9 mouse cellular contexts compared by ENCODE assay signal in genomic region chr12:58924025-58924424, GRCm38 (mm10).
DNase-seq lines count a peak whose midpoint lies in the region; ATAC-seq lines count a peak whose summit lies in the region.
"Had no signal": no experiment of that assay in that cellular context is flagged by ENCODE, and none has a peak within 500 bp of the region (broad histone marks: within the 10 kb centered on the region; RNA-seq: fewer than 3 reads in every experiment).

No protein-coding gene starts in this region.

- H3K4me3 ChIP-seq in hindbrain, embryonic 10.5 days = no peak overlapping the region
- no peak overlapping the region for H3K4me3 ChIP-seq in hindbrain, embryonic 12.5 days
- no peak overlapping the region for H3K4me3 ChIP-seq in liver, embryonic 12.5 days
- H3K4me3 ChIP-seq: neural tube, embryonic 12.5 days had no signal

- H3K4me2 ChIP-seq in hindbrain, embryonic 12.5 days (replicated peaks) = no peak overlapping the region
- H3K4me2 ChIP-seq in liver, embryonic 12.5 days = no peak overlapping the region
- H3K4me2 ChIP-seq: neural tube, embryonic 12.5 days had no signal

- 71% methylated on average over 3 of the region's 3 CpGs for WGBS in hindbrain, embryonic 10.5 days
- WGBS in hindbrain, embryonic 12.5 days = 78% methylated on average over 3 of the region's 3 CpGs
- 57% methylated on average over 3 of the region's 3 CpGs for WGBS in liver, embryonic 12.5 days (ENCODE audit: insufficient replicate concordance)

- H3K27me3 ChIP-seq in hindbrain, embryonic 10.5 days (ENCODE audit: insufficient read depth, poor library complexity, severe bottlenecking) = no peaks in the 10 kb centered on the region
- no peaks in the 10 kb centered on the region for H3K27me3 ChIP-seq in hindbrain, embryonic 12.5 days
- H3K27me3 ChIP-seq in liver, embryonic 12.5 days (replicated peaks) = no peaks in the 10 kb centered on the region
- H3K27me3 ChIP-seq: neural tube, embryonic 12.5 days had no signal

- H3K4me1 ChIP-seq in hindbrain, embryonic 10.5 days (replicated peaks) = no peaks in the 10 kb centered on the region
- H3K4me1 ChIP-seq in hindbrain, embryonic 12.5 days = no peaks in the 10 kb centered on the region
- H3K4me1 ChIP-seq in liver, embryonic 12.5 days = no peaks in the 10 kb centered on the region
- H3K4me1 ChIP-seq: neural tube, embryonic 12.5 days had no signal

- H3K36me3 ChIP-seq in hindbrain, embryonic 10.5 days = no peaks in the 10 kb centered on the region
- no peaks in the 10 kb centered on the region for H3K36me3 ChIP-seq in hindbrain, embryonic 12.5 days
- no peaks in the 10 kb centered on the region for H3K36me3 ChIP-seq in liver, embryonic 12.5 days
- H3K36me3 ChIP-seq: neural tube, embryonic 12.5 days had no signal

- DNase-seq in hindbrain, embryonic 10.5 days (ENCODE audit: low spot score) = peak; percentile 29
- peak; percentile 45 for DNase-seq in A20 (ENCODE audit: low read depth, low spot score)
- DNase-seq in adrenal gland, postnatal 10 days = peak; percentile 45
- peak; percentile 35 to 65 for DNase-seq in frontal cortex, postnatal 14 days (ENCODE audit: low spot score in 2 of 2)
- peak; percentile 49 to 69 for DNase-seq in left cerebral cortex, postnatal 10 days (ENCODE audit: extremely low spot score in 1 of 2, low spot score in 2 of 2)
- peak; percentile 68 for DNase-seq in right cerebral cortex, postnatal 25 days

- no peaks in the 10 kb centered on the region for H3K9me3 ChIP-seq in hindbrain, embryonic 10.5 days
- H3K9me3 ChIP-seq in hindbrain, embryonic 12.5 days (replicated peaks) = no peaks in the 10 kb centered on the region
- no peaks in the 10 kb centered on the region for H3K9me3 ChIP-seq in liver, embryonic 12.5 days (replicated peaks)
- H3K9me3 ChIP-seq: neural tube, embryonic 12.5 days had no signal

- no peak overlapping the region for H3K9ac ChIP-seq in hindbrain, embryonic 12.5 days
- H3K9ac ChIP-seq in liver, embryonic 12.5 days = no peak overlapping the region
- H3K9ac ChIP-seq: neural tube, embryonic 12.5 days had no signal

- intact Hi-C loops in left cerebral cortex, postnatal 10 days (cut with DNase I) = loop anchor here (5.0 to 10.0 kb wide), 3 partner anchors 269 to 1097 kb away; partner anchors contain the start of gene Sstr1

- no peak for ATAC-seq in hindbrain, embryonic 12.5 days (ENCODE audit: low FRiP score)
- no peak for ATAC-seq in liver, embryonic 12.5 days

- H3K27ac ChIP-seq in hindbrain, embryonic 10.5 days = no peak overlapping the region
- no peak overlapping the region for H3K27ac ChIP-seq in hindbrain, embryonic 12.5 days
- H3K27ac ChIP-seq in liver, embryonic 12.5 days = no peak overlapping the region
- H3K27ac ChIP-seq: neural tube, embryonic 12.5 days had no signal
